In genomic region chr6:97106777-97107176, GRCm38 (mm10) we compare ENCODE assay signal across 9 mouse cellular contexts. TPM values are rescaled to one million over a fixed set of nuclear protein-coding genes. Genes with fewer than 3 reads are reported as not detected.
DNase-seq lines count a peak whose midpoint lies in the region; ATAC-seq and TF ChIP-seq lines count a peak whose summit lies in the region.
"Had no signal": no experiment of that assay in that cellular context is flagged by ENCODE, and none has a peak within 500 bp of the region (broad histone marks: within the 10 kb centered on the region; RNA-seq: fewer than 3 reads in every experiment).

No protein-coding gene starts in this region.

- no peak for TF ChIP-seq POLR2A in kidney, adult 2 months (IDR thresholded peaks at IDR 0.05; ENCODE audit: low read depth, low read length)

- H3K4me1 ChIP-seq in forebrain, embryonic 12.5 days, result peaks cover 15% of the 10 kb centered on the region
- H3K4me1 ChIP-seq in kidney, adult 2 months (ENCODE audit: control insufficient read depth, insufficient read depth, low read length), result no peaks in the 10 kb centered on the region
- no peaks in the 10 kb centered on the region for H3K4me1 ChIP-seq in liver, embryonic 14.5 days (replicated peaks; ENCODE audit: control insufficient read depth in 2 of 2, insufficient read depth in 2 of 2, low read length in 1 of 2)
- H3K4me1 ChIP-seq in neural tube, embryonic 14.5 days (ENCODE audit: control insufficient read depth, insufficient read depth, low read length), result peaks cover under 1% of the 10 kb centered on the region; the same call in 1 of the 2 replicates

- peak; percentile 90 for DNase-seq in 3T3-L1 (ENCODE audit: low read depth, low spot score)
- peak; percentile 40 for DNase-seq in c-Kit-positive CD71-positive TER-119-negative erythroid progenitor cells, embryonic 14.5 days (ENCODE audit: low read depth)
- DNase-seq in kidney, adult 2 months, result peak; percentile 38
- DNase-seq in liver, embryonic 14.5 days (ENCODE audit: low read depth in 3 of 3, low spot score in 3 of 3), result peak; percentile 24 to 36 (median 30)
- DNase-seq in urinary bladder, postnatal 36 days (ENCODE audit: low spot score in 2 of 2), result no peak

- 8% methylated on average over 2 of the region's 2 CpGs for WGBS in forebrain, embryonic 12.5 days
- WGBS in kidney, adult 2 months, result 25% methylated on average over 2 of the region's 2 CpGs
- WGBS in liver, embryonic 14.5 days (ENCODE audit: insufficient replicate concordance), result 12% methylated on average over 2 of the region's 2 CpGs
- WGBS in neural tube, embryonic 14.5 days, result 11% methylated on average over 2 of the region's 2 CpGs

- H3K9me3 ChIP-seq in forebrain, embryonic 12.5 days, result no peaks in the 10 kb centered on the region
- no peaks in the 10 kb centered on the region for H3K9me3 ChIP-seq in liver, embryonic 14.5 days (ENCODE audit: control insufficient read depth, low read length)
- H3K9me3 ChIP-seq in neural tube, embryonic 14.5 days (ENCODE audit: control insufficient read depth, low read length), result no peaks in the 10 kb centered on the region
- H3K9me3 ChIP-seq: heart, embryonic 13.5 days had no signal

- TF ChIP-seq EP300 in liver, embryonic 14.5 days (IDR thresholded peaks at IDR 0.05; ENCODE audit: low read depth), result no peak

- no peak overlapping the region for H3K4me3 ChIP-seq in forebrain, embryonic 12.5 days (replicated peaks)
- H3K4me3 ChIP-seq in kidney, adult 2 months (ENCODE audit: insufficient read depth, low read depth, low read length), result no peak overlapping the region
- no peak overlapping the region for H3K4me3 ChIP-seq in liver, embryonic 14.5 days (ENCODE audit: insufficient read depth in 1 of 2, low read depth in 2 of 2, low read length in 2 of 2)
- no peak overlapping the region for H3K4me3 ChIP-seq in neural tube, embryonic 14.5 days (ENCODE audit: low read depth, low read length)
- H3K4me3 ChIP-seq: heart, embryonic 13.5 days had no signal

- H3K27ac ChIP-seq in forebrain, embryonic 12.5 days, result no peak overlapping the region
- H3K27ac ChIP-seq in kidney, adult 2 months (ENCODE audit: insufficient read depth, low read depth, low read length), result no peak overlapping the region
- H3K27ac ChIP-seq in liver, embryonic 14.5 days, result no peak overlapping the region
- H3K27ac ChIP-seq in neural tube, embryonic 14.5 days (ENCODE audit: low read depth, low read length), result no peak overlapping the region
- H3K27ac ChIP-seq: heart, embryonic 13.5 days had no signal

- no peak overlapping the region for H3K9ac ChIP-seq in forebrain, embryonic 12.5 days
- H3K9ac ChIP-seq in liver, embryonic 14.5 days (replicated peaks), result no peak overlapping the region
- H3K9ac ChIP-seq in neural tube, embryonic 14.5 days (replicated peaks; ENCODE audit: low read depth, low read length), result no peak overlapping the region
- H3K9ac ChIP-seq: heart, embryonic 13.5 days had no signal

- no peaks in the 10 kb centered on the region for H3K36me3 ChIP-seq in forebrain, embryonic 12.5 days (replicated peaks)
- H3K36me3 ChIP-seq in kidney, adult 2 months (ENCODE audit: control insufficient read depth, insufficient read depth, low read length), result peaks cover 1% of the 10 kb centered on the region; the same call in 1 of the 2 replicates
- no peaks in the 10 kb centered on the region for H3K36me3 ChIP-seq in liver, embryonic 14.5 days (replicated peaks; ENCODE audit: control insufficient read depth, insufficient read depth, low read depth)
- H3K36me3 ChIP-seq in neural tube, embryonic 14.5 days (ENCODE audit: control insufficient read depth, insufficient read depth, low read length), result no peaks in the 10 kb centered on the region

- ATAC-seq in CD4-positive, CD25-positive, alpha-beta regulatory T cell, adult 4 months, result peak; percentile 76
- ATAC-seq in forebrain, embryonic 12.5 days (ENCODE audit: low FRiP score), result peak; percentile 71
- ATAC-seq in liver, embryonic 14.5 days (ENCODE audit: insufficient read depth), result no peak
- peak; percentile 82 for ATAC-seq in neural tube, embryonic 14.5 days (ENCODE audit: low read depth)

- no peak overlapping the region for H3K4me2 ChIP-seq in forebrain, embryonic 12.5 days
- no peak overlapping the region for H3K4me2 ChIP-seq in liver, embryonic 14.5 days (ENCODE audit: low read depth)
- no peak overlapping the region for H3K4me2 ChIP-seq in neural tube, embryonic 14.5 days (ENCODE audit: low read depth, low read length)
- H3K4me2 ChIP-seq: heart, embryonic 13.5 days had no signal

- H3K27me3 ChIP-seq in forebrain, embryonic 12.5 days, result 0 out of 2 replicates have a peak, but pooled peaks cover 19% of the 10 kb centered on the region
- H3K27me3 ChIP-seq in kidney, adult 2 months (replicated peaks; ENCODE audit: control insufficient read depth, insufficient read depth, low read length), result no peaks in the 10 kb centered on the region
- H3K27me3 ChIP-seq in liver, embryonic 14.5 days (ENCODE audit: control insufficient read depth, insufficient read depth, low read length), result no peaks in the 10 kb centered on the region
- H3K27me3 ChIP-seq in neural tube, embryonic 14.5 days (ENCODE audit: control insufficient read depth, insufficient read depth, low read length), result no peaks in the 10 kb centered on the region

- TF ChIP-seq CTCF in kidney, adult 2 months (conservative IDR thresholded peaks at IDR 0.05; ENCODE audit: insufficient read depth, insufficient read length, low read depth, low read length), result peak; percentile 80
- peak; percentile 81 for TF ChIP-seq CTCF in liver, embryonic 14.5 days (IDR thresholded peaks at IDR 0.05; ENCODE audit: low read depth)

RNA-seq across cellular contexts. Expression of gene Eogt, which starts 42.2 kb away (rescaled TPM):
- polyA plus RNA-seq in CD4-positive, CD25-positive, alpha-beta regulatory T cell, adult 4 months (2017; shearing (Covaris generic)), result 10 to 100 TPM in 1 of 2 experiments, 1 to 10 TPM in 1; 8.1 to 13.9 TPM
- 8.0 and 8.1 TPM in 2 replicates for polyA plus RNA-seq in forebrain, embryonic 12.5 days (2016; fragmentation: Nextera tagmentation; extraction: Ambion mirVana)
- 12.8 and 13.9 TPM in 2 replicates for polyA plus RNA-seq in kidney, adult 2 months (2012; rRNA removed)
- polyA plus RNA-seq in liver, embryonic 14.5 days (2012; rRNA removed), result 1.5 and 1.9 TPM in 2 replicates
- polyA plus RNA-seq in liver, embryonic 14.5 days (2014; fragmentation: Nextera tagmentation; extraction: Ambion mirVana), result 1.3 and 1.4 TPM in 2 replicates
- 9.9 and 11.3 TPM in 2 replicates for polyA plus RNA-seq in neural tube, embryonic 14.5 days (2014; fragmentation: Nextera tagmentation; extraction: Ambion mirVana)

RNA-seq across cellular contexts. Expression of gene Fam19a4, which starts 46.6 kb away (rescaled TPM):
- under 1 TPM in 1 of 2 experiments, not detected in 1; 0.19 TPM for polyA plus RNA-seq in CD4-positive, CD25-positive, alpha-beta regulatory T cell, adult 4 months (2017; shearing (Covaris generic))
- 0.65 and 0.70 TPM in 2 replicates for polyA plus RNA-seq in forebrain, embryonic 12.5 days (2016; fragmentation: Nextera tagmentation; extraction: Ambion mirVana)
- polyA plus RNA-seq in kidney, adult 2 months (2012; rRNA removed), result not detected in 2 replicates
- not detected in 2 replicates for polyA plus RNA-seq in liver, embryonic 14.5 days (2012; rRNA removed)
- polyA plus RNA-seq in liver, embryonic 14.5 days (2014; fragmentation: Nextera tagmentation; extraction: Ambion mirVana), result 0.04 TPM in 1 of 2 replicates, not detected in the other
- 0.99 and 3.7 TPM in 2 replicates for polyA plus RNA-seq in neural tube, embryonic 14.5 days (2014; fragmentation: Nextera tagmentation; extraction: Ambion mirVana)
- polyA plus RNA-seq: heart, embryonic 13.5 days had no signal

Comparison
In these comparisons a context has a peak if more than half of its experiments do, and no peak if none do; other contexts are left out.
1. DNase-seq: peak in 3T3-L1 (single experiment), c-Kit-positive CD71-positive TER-119-negative erythroid progenitor cells, embryonic 14.5 days (single experiment), kidney, adult 2 months (single experiment) and liver, embryonic 14.5 days (3 of 3); none in urinary bladder, postnatal 36 days (0 of 2).